Mouse (Mus musculus): ENCODE data around the gene Arl8b. TPM values are rescaled to one million over a fixed set of nuclear protein-coding genes. Genes with fewer than 3 reads are reported as not detected.

Gene Arl8b
- total RNA-seq (2014; rRNA removed): 73.1 and 73.9 TPM in 2 replicates
- polyA plus RNA-seq (2015; fragmentation: Nextera tagmentation; extraction: Ambion mirVana): 89.6 and 105 TPM in 2 replicates

DNA sequence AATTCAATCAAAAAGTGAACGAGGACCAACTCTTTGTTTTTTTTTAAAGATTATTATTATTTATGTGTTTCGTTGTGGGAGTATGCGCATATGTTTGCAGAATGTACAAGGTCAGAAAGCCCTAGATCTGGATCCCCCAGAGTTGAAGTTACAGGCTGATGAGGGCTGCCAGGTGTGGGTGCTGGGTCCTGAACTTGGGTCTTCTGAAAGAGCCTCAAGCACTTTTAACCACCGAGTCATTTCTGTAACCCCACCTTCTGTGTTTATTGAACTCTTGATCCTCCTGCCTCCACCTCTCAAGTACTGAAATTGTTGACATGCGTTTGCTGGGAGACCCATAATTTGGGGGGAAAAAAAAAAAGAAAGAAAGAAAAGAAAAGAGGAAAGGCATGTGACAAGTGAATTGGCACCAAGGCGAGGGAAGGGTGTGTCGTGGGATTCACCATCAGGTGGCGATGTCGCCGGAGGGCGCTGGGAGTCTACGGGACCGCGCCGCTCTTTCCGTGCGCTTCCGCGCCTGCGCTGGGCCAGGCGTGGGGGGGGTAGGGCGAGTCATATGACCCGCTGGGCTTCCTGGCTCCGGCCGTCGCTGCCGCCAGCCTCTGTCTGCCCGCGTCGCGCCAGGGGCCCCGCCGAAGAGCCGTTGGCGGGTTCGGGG is at the start of gene Arl8b:
Arl8b (plus strand) TSS at position 574 of the 658 bp plus-strand sequence.
- Histone ChIP-seq H3K9me3 (ENCODE audit: low read length) (no peaks in the 10 kb centered on the region), H3K36me3 (ENCODE audit: insufficient read depth, low read length) (no peaks in the 10 kb centered on the region), H3K27ac (ENCODE audit: low read depth, low read length) (peak within 1 kb of the TSS; percentile 91), H3K4me2 (ENCODE audit: low read depth, low read length, poor library complexity, severe bottlenecking) (peak within 1 kb of the TSS; percentile 85), H3K4me1 (ENCODE audit: insufficient read depth, low read length) (peaks cover 13% of the 10 kb centered on the region), H3K27me3 (ENCODE audit: insufficient read depth, low read length) (no peaks in the 10 kb centered on the region), H3K9ac (replicated peaks; ENCODE audit: low read length, poor library complexity, severe bottlenecking) (peak within 1 kb of the TSS; percentile 99), H3K4me3 (ENCODE audit: low read depth, low read length) (peak within 1 kb of the TSS; percentile 100)
- 11% methylated on average over 32 of the region's 36 CpGs for whole genome bisulfite sequencing
- ATAC-seq (ENCODE audit: low FRiP score) (peak; percentile 98), DNase-seq (ENCODE audit: low spot score) (peak; percentile 98)
- TF ChIP-seq CTCF (IDR thresholded peaks at IDR 0.05): peak; percentile 96

DNA sequence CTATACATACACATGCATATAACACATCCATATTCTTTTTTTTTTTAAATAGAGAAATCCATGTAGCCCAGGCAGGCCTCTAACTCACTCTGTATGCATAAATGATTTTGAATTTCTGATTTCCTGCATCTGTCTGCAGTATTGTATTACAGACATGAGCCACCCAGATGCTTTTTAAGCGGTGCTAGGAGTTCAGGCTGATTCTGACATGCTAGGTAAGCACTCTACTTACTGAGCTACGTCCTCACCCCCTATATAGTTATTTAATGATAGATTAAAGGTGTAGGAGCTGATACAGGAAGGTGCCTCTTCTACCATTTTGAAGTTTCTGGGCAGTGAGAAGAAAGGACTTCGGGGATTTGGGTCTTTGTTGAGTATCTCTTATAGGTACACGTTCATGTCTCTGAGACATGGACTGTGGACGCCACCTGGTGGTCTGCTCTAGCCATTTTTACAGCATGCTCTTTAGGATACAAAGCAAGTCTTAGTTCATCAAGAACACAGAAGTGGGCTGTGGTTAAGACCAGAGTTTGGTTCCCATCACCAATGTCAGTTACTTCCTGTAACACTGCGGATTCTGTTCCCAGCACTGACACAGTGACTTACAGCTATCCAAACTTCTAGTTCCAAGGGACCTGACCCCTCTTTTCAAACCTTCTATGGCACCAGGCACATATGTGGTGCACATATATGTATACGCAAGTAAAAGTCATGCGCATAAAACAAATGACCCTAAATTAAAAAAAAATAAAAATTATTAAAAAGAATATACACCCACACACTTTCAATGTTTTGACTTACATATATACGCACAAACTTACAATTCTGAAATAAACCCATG is 46.8 kb upstream of the Arl8b start:
- H3K4me3 ChIP-seq (ENCODE audit: low read depth, low read length): no peak overlapping the region
- no peaks in the 10 kb centered on the region for H3K4me1 ChIP-seq (ENCODE audit: insufficient read depth, low read length)
- peak; percentile 89 for TF ChIP-seq CTCF (IDR thresholded peaks at IDR 0.05)
- no peak overlapping the region for H3K4me2 ChIP-seq (ENCODE audit: low read depth, low read length, poor library complexity, severe bottlenecking)
- peak; percentile 89 for DNase-seq (ENCODE audit: low spot score)
- WGBS: 50% methylated on average over 9 of the region's 9 CpGs
- no peaks in the 10 kb centered on the region for H3K9me3 ChIP-seq (ENCODE audit: low read length)
- no peaks in the 10 kb centered on the region for H3K27me3 ChIP-seq (ENCODE audit: insufficient read depth, low read length)
- H3K9ac ChIP-seq (replicated peaks; ENCODE audit: low read length, poor library complexity, severe bottlenecking): no peak overlapping the region
- ATAC-seq (ENCODE audit: low FRiP score): peak; percentile 75
- no peak overlapping the region for H3K27ac ChIP-seq (ENCODE audit: low read depth, low read length)
- H3K36me3 ChIP-seq (ENCODE audit: insufficient read depth, low read length): no peaks in the 10 kb centered on the region

DNA sequence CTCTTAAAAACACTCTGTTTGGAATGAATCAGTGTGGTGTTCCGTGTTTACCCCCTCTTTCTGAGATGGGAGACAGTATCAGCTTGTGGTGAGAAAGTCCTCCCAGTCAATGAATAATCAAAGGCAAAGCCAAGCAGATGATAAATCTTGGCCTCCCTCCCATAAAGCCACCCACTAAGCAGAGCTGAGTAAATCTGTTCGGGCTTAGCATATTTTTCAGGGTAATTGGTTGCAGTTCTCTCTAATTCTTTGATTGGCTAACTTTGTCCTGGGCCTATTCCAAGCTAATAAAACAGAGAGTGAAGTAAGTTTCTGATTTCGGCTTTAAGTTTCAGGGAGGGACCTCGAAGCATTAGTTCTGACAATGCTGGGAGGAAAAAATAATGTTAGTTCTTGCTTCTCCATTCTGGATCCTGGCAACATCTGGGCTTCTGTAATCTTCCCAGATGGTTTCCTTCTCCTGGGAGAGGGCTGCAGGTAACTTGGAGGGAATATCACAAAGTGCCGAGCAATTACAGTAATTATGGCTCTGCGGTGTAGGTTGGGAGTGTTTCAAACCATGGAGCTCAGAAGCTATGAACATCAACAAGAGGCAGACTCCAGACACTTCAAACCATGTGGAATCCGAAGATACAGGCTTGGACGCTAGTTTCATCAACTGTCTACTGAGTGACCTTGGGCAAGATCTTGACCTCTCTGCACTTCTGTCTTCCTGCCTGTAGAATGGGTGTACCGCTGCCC is 44.3 kb upstream of the Arl8b start:
- no peak overlapping the region for H3K27ac ChIP-seq (ENCODE audit: low read depth, low read length)
- DNase-seq (ENCODE audit: low spot score) (peak; percentile 46), ATAC-seq (ENCODE audit: low FRiP score) (no peak)
- no peak overlapping the region for H3K9ac ChIP-seq (replicated peaks; ENCODE audit: low read length, poor library complexity, severe bottlenecking)
- no peak for TF ChIP-seq CTCF (IDR thresholded peaks at IDR 0.05)
- H3K4me1 ChIP-seq (ENCODE audit: insufficient read depth, low read length): no peaks in the 10 kb centered on the region
- H3K4me2 ChIP-seq (ENCODE audit: low read depth, low read length, poor library complexity, severe bottlenecking): no peak overlapping the region
- no peak overlapping the region for H3K4me3 ChIP-seq (ENCODE audit: low read depth, low read length)
- no peaks in the 10 kb centered on the region for H3K9me3 ChIP-seq (ENCODE audit: low read length)
- WGBS: 72% methylated on average over 9 of the region's 9 CpGs
- H3K27me3 ChIP-seq (ENCODE audit: insufficient read depth, low read length): no peaks in the 10 kb centered on the region
- no peaks in the 10 kb centered on the region for H3K36me3 ChIP-seq (ENCODE audit: insufficient read depth, low read length)

DNA sequence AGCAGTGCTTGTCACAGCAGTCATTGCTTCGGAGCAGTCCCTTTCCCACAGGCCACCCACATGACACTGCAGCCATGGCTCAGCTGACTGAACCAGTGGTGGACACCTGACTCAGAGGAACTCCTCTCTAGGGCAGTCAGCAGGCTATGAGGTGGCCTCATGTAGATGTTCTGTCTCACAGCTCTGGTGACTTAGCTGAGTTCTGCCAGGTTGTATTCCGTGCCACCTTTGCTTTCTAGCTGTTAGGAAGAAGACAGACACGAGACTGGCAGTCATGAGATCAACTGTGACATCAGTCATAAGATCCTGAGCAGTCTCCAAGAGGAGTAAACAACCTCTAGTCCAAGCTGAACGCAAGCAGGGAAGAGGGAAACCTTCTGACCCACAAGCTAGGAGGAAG is 42.3 kb upstream of the Arl8b start:
- 85% methylated on average over 4 of the region's 4 CpGs for WGBS
- no peak overlapping the region for H3K27ac ChIP-seq (ENCODE audit: low read depth, low read length)
- H3K4me3 ChIP-seq (ENCODE audit: low read depth, low read length): no peak overlapping the region
- no peaks in the 10 kb centered on the region for H3K27me3 ChIP-seq (ENCODE audit: insufficient read depth, low read length)
- no peak overlapping the region for H3K9ac ChIP-seq (replicated peaks; ENCODE audit: low read length, poor library complexity, severe bottlenecking)
- no peaks in the 10 kb centered on the region for H3K36me3 ChIP-seq (ENCODE audit: insufficient read depth, low read length)
- H3K4me1 ChIP-seq (ENCODE audit: insufficient read depth, low read length): no peaks in the 10 kb centered on the region
- DNase-seq (ENCODE audit: low spot score) (no peak), ATAC-seq (ENCODE audit: low FRiP score) (no peak)
- no peak overlapping the region for H3K4me2 ChIP-seq (ENCODE audit: low read depth, low read length, poor library complexity, severe bottlenecking)
- TF ChIP-seq CTCF (IDR thresholded peaks at IDR 0.05): no peak
- H3K9me3 ChIP-seq (ENCODE audit: low read length): no peaks in the 10 kb centered on the region

DNA sequence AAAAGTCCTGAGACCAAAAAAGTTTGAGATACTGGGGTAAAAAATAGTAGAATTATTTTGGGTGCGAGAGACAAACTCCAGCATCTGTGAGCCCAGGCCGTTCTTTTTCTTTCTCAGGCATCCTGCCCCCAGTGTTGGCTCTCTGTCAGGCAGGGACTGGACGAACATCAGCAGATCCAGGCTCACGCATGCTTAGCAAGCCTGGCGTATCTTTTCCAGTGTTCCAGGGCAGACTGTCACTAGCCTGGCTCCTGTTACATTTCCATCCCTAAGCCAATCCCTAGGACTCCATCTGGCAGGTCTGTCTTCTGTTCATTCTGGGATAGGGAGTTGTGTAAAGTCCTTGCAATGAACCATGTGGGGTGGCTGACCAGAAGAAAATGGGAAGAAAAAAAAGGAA is 39.2 kb upstream of the Arl8b start:
- ATAC-seq (ENCODE audit: low FRiP score) (no peak), DNase-seq (ENCODE audit: low spot score) (no peak)
- Histone ChIP-seq H3K27ac (ENCODE audit: low read depth, low read length) (no peak overlapping the region), H3K9me3 (ENCODE audit: low read length) (no peaks in the 10 kb centered on the region), H3K27me3 (ENCODE audit: insufficient read depth, low read length) (no peaks in the 10 kb centered on the region), H3K36me3 (ENCODE audit: insufficient read depth, low read length) (no peaks in the 10 kb centered on the region), H3K4me2 (ENCODE audit: low read depth, low read length, poor library complexity, severe bottlenecking) (no peak overlapping the region), H3K4me3 (ENCODE audit: low read depth, low read length) (no peak overlapping the region), H3K9ac (replicated peaks; ENCODE audit: low read length, poor library complexity, severe bottlenecking) (no peak overlapping the region), H3K4me1 (ENCODE audit: insufficient read depth, low read length) (no peaks in the 10 kb centered on the region)
- whole genome bisulfite sequencing: 88% methylated on average over 5 of the region's 5 CpGs
- TF ChIP-seq CTCF (IDR thresholded peaks at IDR 0.05): no peak

Measured in midbrain, postnatal 0 days (tissue).